Mouse (Mus musculus): Measurements from ENCODE around the gene Alg1. TPM values are rescaled to one million over a fixed set of nuclear protein-coding genes. Genes with fewer than 3 reads are reported as not detected.

The Alg1 gene
- polyA plus RNA-seq, 1 experiment from 2014 or later: 43.4 TPM

GRCm38 (mm10) chr16:5203668-5204433 is 29.6 kb upstream of the Alg1 start, which contains the start of gene Nagpa:
Nagpa (minus strand) TSS chr16:5204012.
- Histone ChIP-seq H3K36me3 (ENCODE audit: control insufficient read depth, insufficient read depth, low read length) (peaks cover 7% of the 10 kb centered on the region; the same call in 1 of the 2 replicates), H3K4me1 (ENCODE audit: control insufficient read depth, insufficient read depth, low read length) (peaks cover 5% of the 10 kb centered on the region; the same call in 1 of the 2 replicates), H3K9me3 (replicated peaks; ENCODE audit: control insufficient read depth, low read length, poor library complexity, severe bottlenecking) (no peaks in the 10 kb centered on the region), H3K9ac (ENCODE audit: low read depth, low read length) (peak within 1 kb of the TSS; percentile 73), H3K4me3 (ENCODE audit: low read depth, low read length) (peak within 1 kb of the TSS; percentile 66), H3K27me3 (ENCODE audit: control insufficient read depth, insufficient read depth, low read depth, low read length) (no peaks in the 10 kb centered on the region), H3K4me2 (ENCODE audit: low read length) (peak within 1 kb of the TSS; percentile 92), H3K27ac (ENCODE audit: low read length) (no peak within 1 kb of the TSS)
- WGBS: 4% methylated on average over 40 of the region's 40 CpGs
- ATAC-seq: peak; percentile 90

- no peaks in the 10 kb centered on the region for H3K9me3 ChIP-seq (replicated peaks; ENCODE audit: control insufficient read depth, low read length, poor library complexity, severe bottlenecking)
- H3K4me1 ChIP-seq (ENCODE audit: control insufficient read depth, insufficient read depth, low read length): peaks cover 5% of the 10 kb centered on the region; the same call in 1 of the 2 replicates
- no peak overlapping the region for H3K9ac ChIP-seq (ENCODE audit: low read depth, low read length)
- no peaks in the 10 kb centered on the region for H3K36me3 ChIP-seq (ENCODE audit: control insufficient read depth, insufficient read depth, low read length)
- H3K27me3 ChIP-seq (ENCODE audit: control insufficient read depth, insufficient read depth, low read depth, low read length): peaks cover 3% of the 10 kb centered on the region; the same call in 1 of the 2 replicates
- WGBS: 89% methylated on average over 5 of the region's 5 CpGs
- no peak overlapping the region for H3K27ac ChIP-seq (ENCODE audit: low read length)
- H3K4me2 ChIP-seq (ENCODE audit: low read length): no peak overlapping the region
- H3K4me3 ChIP-seq (ENCODE audit: low read depth, low read length): no peak overlapping the region
- no peak for ATAC-seq
Observed at GRCm38 (mm10) chr16:5205431-5205970, 27.9 kb upstream of the Alg1 start.

- no peak overlapping the region for H3K27ac ChIP-seq (ENCODE audit: low read length)
- no peaks in the 10 kb centered on the region for H3K9me3 ChIP-seq (replicated peaks; ENCODE audit: control insufficient read depth, low read length, poor library complexity, severe bottlenecking)
- ATAC-seq: no peak
- WGBS: 76% methylated on average over 5 of the region's 5 CpGs
- no peak overlapping the region for H3K9ac ChIP-seq (ENCODE audit: low read depth, low read length)
- H3K36me3 ChIP-seq (ENCODE audit: control insufficient read depth, insufficient read depth, low read length): no peaks in the 10 kb centered on the region
- peaks cover 5% of the 10 kb centered on the region; the same call in 1 of the 2 replicates for H3K4me1 ChIP-seq (ENCODE audit: control insufficient read depth, insufficient read depth, low read length)
- H3K4me2 ChIP-seq (ENCODE audit: low read length): no peak overlapping the region
- no peak overlapping the region for H3K4me3 ChIP-seq (ENCODE audit: low read depth, low read length)
- H3K27me3 ChIP-seq (ENCODE audit: control insufficient read depth, insufficient read depth, low read depth, low read length): peaks cover 3% of the 10 kb centered on the region; the same call in 1 of the 2 replicates
Observed at GRCm38 (mm10) chr16:5206051-5206450, 27.4 kb upstream of the Alg1 start.

GRCm38 (mm10) chr16:5210365-5210764 is 23.1 kb upstream of the Alg1 start:
- peaks cover 3% of the 10 kb centered on the region; the same call in 1 of the 2 replicates for H3K27me3 ChIP-seq (ENCODE audit: control insufficient read depth, insufficient read depth, low read depth, low read length)
- no peaks in the 10 kb centered on the region for H3K36me3 ChIP-seq (ENCODE audit: control insufficient read depth, insufficient read depth, low read length)
- no peak overlapping the region for H3K4me2 ChIP-seq (ENCODE audit: low read length)
- H3K4me3 ChIP-seq (ENCODE audit: low read depth, low read length): no peak overlapping the region
- H3K9ac ChIP-seq (ENCODE audit: low read depth, low read length): no peak overlapping the region
- ATAC-seq: no peak
- WGBS: 84% methylated on average over 2 of the region's 2 CpGs
- no peaks in the 10 kb centered on the region for H3K9me3 ChIP-seq (replicated peaks; ENCODE audit: control insufficient read depth, low read length, poor library complexity, severe bottlenecking)
- no peaks in the 10 kb centered on the region for H3K4me1 ChIP-seq (ENCODE audit: control insufficient read depth, insufficient read depth, low read length)
- H3K27ac ChIP-seq (ENCODE audit: low read length): no peak overlapping the region

- Histone ChIP-seq H3K4me2 (ENCODE audit: low read length) (no peak overlapping the region), H3K4me1 (ENCODE audit: control insufficient read depth, insufficient read depth, low read length) (no peaks in the 10 kb centered on the region), H3K36me3 (ENCODE audit: control insufficient read depth, insufficient read depth, low read length) (no peaks in the 10 kb centered on the region), H3K4me3 (ENCODE audit: low read depth, low read length) (no peak overlapping the region), H3K27ac (ENCODE audit: low read length) (no peak overlapping the region), H3K27me3 (ENCODE audit: control insufficient read depth, insufficient read depth, low read depth, low read length) (peaks cover 3% of the 10 kb centered on the region; the same call in 1 of the 2 replicates), H3K9me3 (replicated peaks; ENCODE audit: control insufficient read depth, low read length, poor library complexity, severe bottlenecking) (no peaks in the 10 kb centered on the region), H3K9ac (ENCODE audit: low read depth, low read length) (no peak overlapping the region)
- no peak for ATAC-seq
- 86% methylated on average over 3 of the region's 3 CpGs for WGBS
Observed at GRCm38 (mm10) chr16:5212150-5212549, 21.3 kb upstream of the Alg1 start.

- Histone ChIP-seq H3K9ac (ENCODE audit: low read depth, low read length) (no peak overlapping the region), H3K9me3 (replicated peaks; ENCODE audit: control insufficient read depth, low read length, poor library complexity, severe bottlenecking) (no peaks in the 10 kb centered on the region), H3K4me2 (ENCODE audit: low read length) (no peak overlapping the region), H3K4me3 (ENCODE audit: low read depth, low read length) (no peak overlapping the region), H3K4me1 (ENCODE audit: control insufficient read depth, insufficient read depth, low read length) (no peaks in the 10 kb centered on the region), H3K36me3 (ENCODE audit: control insufficient read depth, insufficient read depth, low read length) (no peaks in the 10 kb centered on the region), H3K27ac (ENCODE audit: low read length) (no peak overlapping the region), H3K27me3 (ENCODE audit: control insufficient read depth, insufficient read depth, low read depth, low read length) (peaks cover 3% of the 10 kb centered on the region; the same call in 1 of the 2 replicates)
- no peak for ATAC-seq
- WGBS: 98% methylated on average over 2 of the region's 2 CpGs
Observed at GRCm38 (mm10) chr16:5214126-5214525, 19.3 kb upstream of the Alg1 start.

- no peak overlapping the region for H3K27ac ChIP-seq (ENCODE audit: low read length)
- H3K36me3 ChIP-seq (ENCODE audit: control insufficient read depth, insufficient read depth, low read length): no peaks in the 10 kb centered on the region
- no peak overlapping the region for H3K9ac ChIP-seq (ENCODE audit: low read depth, low read length)
- ATAC-seq: no peak
- H3K4me2 ChIP-seq (ENCODE audit: low read length): no peak overlapping the region
- no peak overlapping the region for H3K4me3 ChIP-seq (ENCODE audit: low read depth, low read length)
- 74% methylated on average over 6 of the region's 6 CpGs for WGBS
- no peaks in the 10 kb centered on the region for H3K4me1 ChIP-seq (ENCODE audit: control insufficient read depth, insufficient read depth, low read length)
- H3K9me3 ChIP-seq (replicated peaks; ENCODE audit: control insufficient read depth, low read length, poor library complexity, severe bottlenecking): no peaks in the 10 kb centered on the region
- H3K27me3 ChIP-seq (ENCODE audit: control insufficient read depth, insufficient read depth, low read depth, low read length): no peaks in the 10 kb centered on the region; the same call in 1 of the 2 replicates
Observed at GRCm38 (mm10) chr16:5216686-5217085, 16.7 kb upstream of the Alg1 start.

- H3K9ac ChIP-seq (ENCODE audit: low read depth, low read length): no peak overlapping the region
- H3K4me1 ChIP-seq (ENCODE audit: control insufficient read depth, insufficient read depth, low read length): no peaks in the 10 kb centered on the region
- H3K27ac ChIP-seq (ENCODE audit: low read length): no peak overlapping the region
- no peak overlapping the region for H3K4me3 ChIP-seq (ENCODE audit: low read depth, low read length)
- WGBS: 50% methylated on average over 5 of the region's 5 CpGs
- no peaks in the 10 kb centered on the region; the same call in 1 of the 2 replicates for H3K27me3 ChIP-seq (ENCODE audit: control insufficient read depth, insufficient read depth, low read depth, low read length)
- H3K36me3 ChIP-seq (ENCODE audit: control insufficient read depth, insufficient read depth, low read length): no peaks in the 10 kb centered on the region
- ATAC-seq: no peak
- no peaks in the 10 kb centered on the region for H3K9me3 ChIP-seq (replicated peaks; ENCODE audit: control insufficient read depth, low read length, poor library complexity, severe bottlenecking)
- no peak overlapping the region for H3K4me2 ChIP-seq (ENCODE audit: low read length)
Observed at GRCm38 (mm10) chr16:5217341-5218133, 15.9 kb upstream of the Alg1 start.
